Mouse (Mus musculus) embryonic facial prominence, embryonic 11.5 days (tissue): Measurements from ENCODE around the gene Cluh. TPM values are rescaled to one million over a fixed set of nuclear protein-coding genes. Genes with fewer than 3 reads are reported as not detected.

Source experiments
- ATAC-seq: fragments of 200-750 bp; cut with Nextera tagmentation; replicated peaks from 2 replicates; pipeline ENCODE4 v1.8.0; 2017; ENCODE audit warnings: low read depth; ENCODE audit not compliant: insufficient number of reproducible peaks, low FRiP score, low TSS enrichment
- DNase-seq: peaks from one replicate; pipeline ENCODE4 v3.0.0-alpha.2; 2015; ENCODE audit warnings: low spot score
- H3K27ac ChIP-seq: fragments of 300-500 bp; sonication (generic); replicated peaks from 2 replicates; pipeline ENCODE4 v1.5.1; 2014; ENCODE audit warnings: mild to moderate bottlenecking, low read depth, low read length, control low read depth
- H3K27me3 ChIP-seq: fragments of 300-500 bp; sonication (generic); 2 replicates; pipeline ENCODE4 v1.6.1; 2014; ENCODE audit warnings: mild to moderate bottlenecking, low read length, moderate library complexity, mixed read lengths; ENCODE audit not compliant: control insufficient read depth, insufficient read depth
- H3K36me3 ChIP-seq: fragments of 300-500 bp; sonication (generic); replicated peaks from 2 replicates; pipeline ENCODE4 v1.6.1; 2014; ENCODE audit warnings: low read depth, mild to moderate bottlenecking, low read length, moderate library complexity, mixed read lengths; ENCODE audit not compliant: control insufficient read depth, insufficient read depth
- H3K4me1 ChIP-seq: fragments of 300-500 bp; sonication (generic); 2 replicates; pipeline ENCODE4 v1.6.1; 2014; ENCODE audit warnings: low read length, mixed read lengths; ENCODE audit not compliant: control insufficient read depth, insufficient read depth
- H3K4me2 ChIP-seq: fragments of 300-500 bp; sonication (generic); 2 replicates; pipeline ENCODE4 v1.6.1; 2014; ENCODE audit warnings: low read depth, mild to moderate bottlenecking, control low read depth, low read length, moderate library complexity
- H3K4me3 ChIP-seq: fragments of 300-500 bp; sonication (generic); 2 replicates; pipeline ENCODE4 v1.5.1; 2014; ENCODE audit warnings: low read depth, low read length, control low read depth
- H3K9ac ChIP-seq: fragments of 300-500 bp; sonication (generic); replicated peaks from 2 replicates; pipeline ENCODE4 v1.6.1; 2014; ENCODE audit warnings: mild to moderate bottlenecking, control low read depth, low read length
- H3K9me3 ChIP-seq: fragments of 300-500 bp; sonication (generic); replicated peaks from 2 replicates; pipeline ENCODE4 v1.6.1; 2016; ENCODE audit warnings: mild to moderate bottlenecking, low read length, inconsistent platforms, mixed read lengths; ENCODE audit not compliant: control insufficient read depth
- WGBS: fragments of 180-500 bp; shearing (Covaris S2); extraction: QIAGEN DNeasy Blood & Tissue Kit; methylation state at CpG from one replicate; pipeline ENCODE4 v1.1.7; 2014; 5-methylcytosine and 5-hydroxymethylcytosine counted together
- polyA plus RNA-seq: library from polyadenylated mRNA; unstranded; fragments of >200 nt; fragmentation: Nextera tagmentation; extraction: Ambion mirVana; gene quantifications from 2 replicates; pipeline ENCODE4 v1.2.1, GENCODE M21; 2014

The Cluh gene
- polyA plus RNA-seq, 1 experiment from 2014 or later, result 11.2 TPM

- Histone ChIP-seq H3K4me3 (peak overlapping the region; percentile 98), H3K9me3 (no peaks in the 10 kb centered on the region), H3K27ac (peak overlapping the region; percentile 47; the same call in 1 of the 2 replicates), H3K36me3 (no peaks in the 10 kb centered on the region), H3K4me2 (peak overlapping the region; percentile 92), H3K9ac (peak overlapping the region; percentile 82), H3K4me1 (peaks cover 5% of the 10 kb centered on the region; the same call in 1 of the 2 replicates), H3K27me3 (no peaks in the 10 kb centered on the region)
- DNase-seq (peak; percentile 11), ATAC-seq (0 out of 2 replicates have a peak, but pooled peaks have one; percentile 11)
- 2% methylated on average over 46 of the region's 53 CpGs for WGBS
These were observed 604 bp downstream of the Cluh start for GRCm38 (mm10) chr11:74649647-74650551.

GRCm38 (mm10) chr11:74650576-74651100, 1.3 kb downstream of the Cluh start:
- H3K36me3 ChIP-seq, result no peaks in the 10 kb centered on the region
- no peaks in the 10 kb centered on the region for H3K9me3 ChIP-seq
- H3K27me3 ChIP-seq, result no peaks in the 10 kb centered on the region
- H3K9ac ChIP-seq, result peak overlapping the region; percentile 27; the same call in 1 of the 2 replicates
- no peak overlapping the region for H3K27ac ChIP-seq
- peaks cover 5% of the 10 kb centered on the region; the same call in 1 of the 2 replicates for H3K4me1 ChIP-seq
- WGBS, result 65% methylated on average over 4 of the region's 4 CpGs
- peak overlapping the region; percentile 98 for H3K4me3 ChIP-seq
- H3K4me2 ChIP-seq, result peak overlapping the region; percentile 92
- DNase-seq (no peak), ATAC-seq (no peak)

- no peaks in the 10 kb centered on the region for H3K27me3 ChIP-seq
- H3K4me1 ChIP-seq, result peaks cover 5% of the 10 kb centered on the region; the same call in 1 of the 2 replicates
- no peak overlapping the region for H3K4me2 ChIP-seq
- WGBS, result 86% methylated on average over 4 of the region's 4 CpGs
- no peak for ATAC-seq
- H3K36me3 ChIP-seq, result peaks cover 6% of the 10 kb centered on the region
- no peak for DNase-seq
- no peak overlapping the region for H3K4me3 ChIP-seq
- no peak overlapping the region for H3K27ac ChIP-seq
- no peak overlapping the region for H3K9ac ChIP-seq
- H3K9me3 ChIP-seq, result no peaks in the 10 kb centered on the region
These were observed 3.5 kb downstream of the Cluh start for GRCm38 (mm10) chr11:74652791-74653191.

GRCm38 (mm10) chr11:74653385-74653784, 4.1 kb downstream of the Cluh start:
- no peak overlapping the region for H3K4me3 ChIP-seq
- no peak overlapping the region for H3K4me2 ChIP-seq
- no peaks in the 10 kb centered on the region for H3K27me3 ChIP-seq
- DNase-seq (no peak), ATAC-seq (no peak)
- H3K27ac ChIP-seq, result no peak overlapping the region
- H3K9me3 ChIP-seq, result no peaks in the 10 kb centered on the region
- WGBS, result 57% methylated on average over 6 of the region's 6 CpGs
- H3K4me1 ChIP-seq, result peaks cover 5% of the 10 kb centered on the region; the same call in 1 of the 2 replicates
- H3K36me3 ChIP-seq, result peaks cover 10% of the 10 kb centered on the region
- peak overlapping the region; percentile 18; the same call in 1 of the 2 replicates for H3K9ac ChIP-seq

GRCm38 (mm10) chr11:74655941-74656340, 6.6 kb downstream of the Cluh start:
- Histone ChIP-seq H3K27ac (no peak overlapping the region), H3K36me3 (peaks cover 24% of the 10 kb centered on the region), H3K4me1 (no peaks in the 10 kb centered on the region), H3K4me2 (no peak overlapping the region), H3K9me3 (no peaks in the 10 kb centered on the region), H3K9ac (no peak overlapping the region), H3K4me3 (no peak overlapping the region), H3K27me3 (no peaks in the 10 kb centered on the region)
- ATAC-seq, result no peak
- DNase-seq, result no peak
- WGBS, result 89% methylated on average over 3 of the region's 3 CpGs

- ATAC-seq (no peak), DNase-seq (no peak)
- WGBS, result 92% methylated on average over 13 of the region's 13 CpGs
- peaks cover 24% of the 10 kb centered on the region for H3K36me3 ChIP-seq
- no peaks in the 10 kb centered on the region for H3K4me1 ChIP-seq
- no peak overlapping the region for H3K4me3 ChIP-seq
- H3K9me3 ChIP-seq, result no peaks in the 10 kb centered on the region
- no peak overlapping the region for H3K9ac ChIP-seq
- no peak overlapping the region for H3K4me2 ChIP-seq
- H3K27ac ChIP-seq, result no peak overlapping the region
- H3K27me3 ChIP-seq, result no peaks in the 10 kb centered on the region
These were observed 11.0 kb downstream of the Cluh start for GRCm38 (mm10) chr11:74660336-74660735.

GRCm38 (mm10) chr11:74661641-74662040, 12.3 kb downstream of the Cluh start:
- H3K36me3 ChIP-seq, result peaks cover 24% of the 10 kb centered on the region
- no peaks in the 10 kb centered on the region for H3K4me1 ChIP-seq
- H3K9ac ChIP-seq, result no peak overlapping the region
- H3K4me2 ChIP-seq, result no peak overlapping the region
- no peaks in the 10 kb centered on the region for H3K9me3 ChIP-seq
- H3K27me3 ChIP-seq, result no peaks in the 10 kb centered on the region
- H3K27ac ChIP-seq, result no peak overlapping the region
- no peak overlapping the region for H3K4me3 ChIP-seq
- ATAC-seq (no peak), DNase-seq (no peak)
- WGBS, result 92% methylated on average over 19 of the region's 19 CpGs

- Histone ChIP-seq H3K9me3 (no peaks in the 10 kb centered on the region), H3K27ac (no peak overlapping the region), H3K9ac (no peak overlapping the region), H3K4me2 (no peak overlapping the region), H3K36me3 (peaks cover 22% of the 10 kb centered on the region), H3K27me3 (no peaks in the 10 kb centered on the region), H3K4me1 (no peaks in the 10 kb centered on the region), H3K4me3 (no peak overlapping the region)
- DNase-seq (no peak), ATAC-seq (no peak)
- 93% methylated on average over 6 of the region's 6 CpGs for WGBS
These were observed 12.9 kb downstream of the Cluh start for GRCm38 (mm10) chr11:74662221-74662620.
